Mouse (Mus musculus) macrophage (primary cell): ENCODE data around the gene Atp6v0a2. TPM values are rescaled to one million over a fixed set of nuclear protein-coding genes. Genes with fewer than 3 reads are reported as not detected.

Source experiments
- H3K27ac ChIP-seq: fragments of 350-480 bp; formaldehyde crosslinking; 2 replicates; pipeline ENCODE4 v1.9.0; 2021
- H3K36me3 ChIP-seq: fragments of 350-480 bp; formaldehyde crosslinking; 2 replicates; pipeline ENCODE4 v1.9.0; 2021; ENCODE audit errors: inconsistent target
- H3K4me3 ChIP-seq: fragments of 350-480 bp; formaldehyde crosslinking; 2 replicates; pipeline ENCODE4 v1.9.0; 2021; ENCODE audit errors: inconsistent target
- H3K79me2 ChIP-seq: fragments of 350-480 bp; formaldehyde crosslinking; 2 replicates; pipeline ENCODE4 v1.9.0; 2021; ENCODE audit errors: inconsistent target
- WGBS: methylation state at CpG from one replicate; pipeline ENCODE4 v1.1.7; 2026; ENCODE audit warnings: inconsistent platforms; ENCODE audit not compliant: missing documents; 5-methylcytosine and 5-hydroxymethylcytosine counted together
- polyA plus RNA-seq: library from polyadenylated mRNA; stranded (reverse); fragments of 250-400 nt; gene quantifications from 3 replicates; pipeline ENCODE4 v1.2.4, GENCODE M21; 2018; ENCODE audit warnings: inconsistent platforms

Atp6v0a2 gene
- polyA plus RNA-seq, 1 experiment from 2014 or later = 14.2 TPM

DNA sequence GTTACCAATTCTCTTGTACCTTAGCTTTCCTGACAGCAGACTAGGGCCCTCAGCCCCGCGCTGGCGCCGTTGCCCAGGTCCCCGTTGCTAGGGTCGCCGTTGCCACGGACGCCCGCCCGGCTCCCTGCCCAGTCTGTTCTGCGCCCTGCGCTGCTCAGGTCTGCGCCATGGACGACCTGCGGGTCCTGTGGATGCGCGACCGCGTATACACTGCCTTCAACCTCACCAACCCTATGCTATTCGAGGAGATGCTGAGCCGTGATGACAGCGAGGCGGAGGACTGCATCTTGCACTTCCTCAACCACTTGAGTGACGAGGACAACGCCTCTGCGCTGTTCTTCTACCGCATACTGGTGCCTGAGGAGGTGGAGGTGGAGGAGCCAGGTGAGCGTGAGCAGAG lies 96.6 kb downstream of the Atp6v0a2 start, which contains the start of gene Dnah10:
TSS of gene Dnah10 (plus strand) at position 89 of the 400 bp plus-strand sequence.
- 37% methylated on average over 29 of the region's 29 CpGs for WGBS
- Histone ChIP-seq H3K4me3 (no peak within 1 kb of the TSS), H3K36me3 (peaks cover 35% of the 10 kb centered on the region), H3K27ac (no peak within 1 kb of the TSS), H3K79me2 (no peaks in the 10 kb centered on the region)

DNA sequence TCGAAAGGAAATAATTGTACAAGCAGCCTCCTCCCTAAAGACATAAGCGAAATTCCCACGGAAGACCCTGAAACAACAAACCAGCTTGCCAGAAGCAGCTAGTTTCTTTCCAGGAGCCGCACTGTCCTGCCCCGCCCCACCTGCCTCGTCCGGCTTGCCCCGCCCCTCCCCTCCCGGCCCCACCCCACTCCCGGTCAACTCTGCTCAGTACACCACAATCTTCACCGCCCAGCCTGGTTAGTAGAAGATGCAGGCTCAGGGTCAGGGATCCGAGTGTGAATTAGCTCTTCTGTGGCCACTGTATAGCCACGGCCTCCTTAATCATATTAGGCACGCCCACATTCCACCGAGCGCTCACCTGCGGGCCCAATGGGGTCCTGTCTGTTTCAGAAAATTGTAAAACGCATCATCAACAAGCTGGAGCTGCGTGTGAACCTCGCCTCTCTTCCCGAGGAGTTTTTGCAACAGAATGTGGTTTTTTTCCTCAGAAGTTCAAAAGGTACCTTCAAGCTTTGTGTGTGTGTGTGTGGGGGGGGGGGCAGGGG lies 101.4 kb downstream of the Atp6v0a2 start:
- Histone ChIP-seq H3K79me2 (no peaks in the 10 kb centered on the region), H3K27ac (no peak overlapping the region), H3K36me3 (no peaks in the 10 kb centered on the region), H3K4me3 (no peak overlapping the region)
- WGBS = 14% methylated on average over 20 of the region's 21 CpGs

DNA sequence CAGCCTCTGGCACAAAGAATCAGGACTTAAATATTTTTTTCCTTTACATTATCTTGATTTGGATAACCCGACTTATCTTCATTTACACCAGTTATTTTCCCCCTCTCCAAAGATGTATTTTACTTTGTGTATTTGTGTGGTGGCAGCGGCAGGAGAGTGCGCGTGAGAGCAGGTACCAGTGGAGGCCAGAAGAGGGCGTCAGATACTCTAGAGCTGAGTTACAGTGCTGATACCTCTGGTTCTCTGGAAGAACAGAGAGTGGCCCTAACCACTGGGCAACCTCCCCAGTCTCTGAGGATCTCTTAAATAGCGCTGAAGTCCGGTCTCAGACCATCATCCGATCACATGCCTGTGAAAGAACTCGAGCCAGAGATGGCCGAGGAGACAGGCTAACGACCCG lies 105.6 kb downstream of the Atp6v0a2 start:
- Histone ChIP-seq H3K36me3 (no peaks in the 10 kb centered on the region), H3K4me3 (no peak overlapping the region), H3K27ac (no peak overlapping the region), H3K79me2 (no peaks in the 10 kb centered on the region)
- 86% methylated on average over 12 of the region's 12 CpGs for WGBS

DNA sequence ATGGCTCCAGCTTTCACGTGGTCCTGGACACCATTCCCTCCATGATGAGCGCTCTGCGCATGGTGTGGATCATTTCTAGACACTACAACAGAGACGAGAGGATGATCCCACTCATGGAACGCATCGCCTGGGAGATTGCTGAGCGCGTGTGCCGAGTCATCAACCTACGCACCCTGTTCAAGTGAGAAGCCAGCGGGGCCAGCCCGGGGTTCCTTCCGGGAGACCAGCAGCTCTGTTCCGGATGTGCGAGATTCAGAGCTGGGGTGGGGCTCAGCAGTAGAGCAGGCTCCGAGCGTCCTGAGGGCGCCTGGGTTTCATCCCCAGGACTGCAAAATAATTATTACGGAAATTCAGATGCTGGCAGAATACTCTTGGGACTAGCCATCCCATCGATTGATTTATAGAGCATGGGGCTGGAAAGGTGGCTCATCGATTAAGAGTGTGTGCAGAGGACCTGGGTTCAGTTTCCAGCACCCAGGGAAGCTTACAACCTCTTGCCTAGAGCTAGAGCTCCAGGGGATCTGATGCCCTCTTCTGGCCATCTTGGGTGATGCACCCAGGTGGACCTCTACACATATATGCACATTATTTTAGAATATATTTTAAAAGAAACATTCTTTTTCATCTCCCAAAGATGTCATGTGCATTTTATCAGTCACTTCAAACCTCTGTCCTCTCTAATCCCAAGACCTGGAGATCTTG lies 113.7 kb downstream of the Atp6v0a2 start:
- Histone ChIP-seq H3K36me3 (no peaks in the 10 kb centered on the region), H3K27ac (no peak overlapping the region), H3K79me2 (no peaks in the 10 kb centered on the region), H3K4me3 (no peak overlapping the region)
- WGBS = 95% methylated on average over 21 of the region's 21 CpGs

DNA sequence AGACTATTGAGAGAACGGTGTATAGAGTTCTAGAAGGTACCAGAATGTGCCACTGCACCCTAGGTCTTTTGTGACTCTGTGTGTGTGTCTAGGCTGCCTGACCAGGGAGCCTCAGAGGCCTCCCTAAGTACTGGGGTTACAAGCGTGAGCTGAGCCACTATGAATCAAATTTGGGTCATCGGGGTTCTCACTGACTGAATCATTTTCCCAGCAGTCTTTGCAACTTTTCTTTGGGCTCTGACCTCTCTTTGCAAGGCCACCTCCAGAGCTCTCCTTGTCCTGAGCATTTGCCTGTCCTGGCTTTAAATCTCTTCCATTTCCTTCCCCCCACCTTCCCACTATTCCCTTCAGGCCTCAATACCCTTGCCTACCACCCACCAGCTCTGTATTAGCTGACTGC lies 115.5 kb downstream of the Atp6v0a2 start:
- H3K4me3 ChIP-seq = no peak overlapping the region
- H3K36me3 ChIP-seq = no peaks in the 10 kb centered on the region
- 95% methylated on average over 3 of the region's 3 CpGs for WGBS
- no peaks in the 10 kb centered on the region for H3K79me2 ChIP-seq
- H3K27ac ChIP-seq = no peak overlapping the region

DNA sequence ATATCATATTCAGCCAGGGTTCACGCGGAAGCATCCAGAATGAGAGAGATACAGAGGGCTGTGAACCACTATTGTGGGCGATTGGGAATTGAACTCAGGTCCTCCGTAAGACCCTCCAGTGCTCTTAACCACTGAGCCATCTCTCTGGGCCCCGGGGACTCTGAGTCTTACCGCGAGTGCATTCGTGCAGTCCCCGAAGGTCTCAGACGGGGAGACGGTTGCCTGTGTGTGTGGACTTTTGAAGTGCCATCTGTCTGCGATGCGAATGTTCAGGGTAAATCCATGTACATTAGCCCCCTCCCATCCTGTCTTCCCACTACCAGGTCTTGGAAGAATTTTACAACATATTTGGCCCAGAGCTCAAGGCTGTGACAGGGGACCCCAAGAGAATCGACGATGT lies 117.8 kb downstream of the Atp6v0a2 start:
- no peak overlapping the region for H3K27ac ChIP-seq
- no peak overlapping the region for H3K4me3 ChIP-seq
- H3K36me3 ChIP-seq = no peaks in the 10 kb centered on the region
- H3K79me2 ChIP-seq = no peaks in the 10 kb centered on the region
- 95% methylated on average over 14 of the region's 15 CpGs for WGBS

DNA sequence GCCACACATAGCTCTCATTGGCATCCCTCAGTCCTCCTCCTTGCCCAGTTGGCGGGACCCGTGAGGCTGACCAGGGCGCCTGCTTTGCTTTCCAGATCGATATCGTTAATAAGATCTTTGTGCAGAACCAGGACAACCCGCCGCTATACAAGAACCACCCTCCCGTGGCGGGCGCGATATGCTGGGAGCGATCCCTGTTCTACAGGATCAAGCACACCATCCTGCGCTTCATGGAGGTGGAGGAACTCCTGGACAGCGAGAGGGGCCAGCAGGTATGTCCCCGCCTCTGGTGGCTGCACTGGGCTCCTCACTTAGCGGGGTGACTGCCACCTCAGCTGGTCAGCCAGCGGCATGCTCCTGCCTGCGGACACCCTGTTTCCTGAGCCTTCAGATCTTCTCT lies 119.9 kb downstream of the Atp6v0a2 start:
- Histone ChIP-seq H3K4me3 (no peak overlapping the region), H3K36me3 (no peaks in the 10 kb centered on the region), H3K79me2 (no peaks in the 10 kb centered on the region), H3K27ac (no peak overlapping the region)
- 87% methylated on average over 18 of the region's 18 CpGs for WGBS

DNA sequence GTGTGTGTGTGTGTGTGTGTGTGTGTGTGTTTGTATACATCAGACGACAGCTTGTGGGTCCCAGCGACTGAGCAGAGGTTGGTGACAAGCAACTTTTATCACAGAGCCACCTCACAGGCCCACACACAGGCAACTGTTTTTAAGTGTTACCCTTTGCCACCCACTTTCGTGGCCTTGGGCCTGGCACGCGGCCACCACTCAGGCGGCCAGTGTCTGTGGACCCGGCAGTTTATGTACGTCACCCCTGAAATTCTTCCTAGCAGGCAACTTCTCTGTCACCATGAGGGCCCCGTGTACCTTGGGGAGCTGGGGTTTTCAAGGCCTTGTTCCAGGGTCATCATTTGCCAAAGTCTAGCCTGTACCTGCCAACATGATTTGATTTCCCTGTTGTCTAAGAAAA lies 123.3 kb downstream of the Atp6v0a2 start:
- Histone ChIP-seq H3K27ac (no peak overlapping the region), H3K4me3 (no peak overlapping the region), H3K79me2 (no peaks in the 10 kb centered on the region), H3K36me3 (no peaks in the 10 kb centered on the region)
- WGBS = 89% methylated on average over 8 of the region's 9 CpGs

DNA sequence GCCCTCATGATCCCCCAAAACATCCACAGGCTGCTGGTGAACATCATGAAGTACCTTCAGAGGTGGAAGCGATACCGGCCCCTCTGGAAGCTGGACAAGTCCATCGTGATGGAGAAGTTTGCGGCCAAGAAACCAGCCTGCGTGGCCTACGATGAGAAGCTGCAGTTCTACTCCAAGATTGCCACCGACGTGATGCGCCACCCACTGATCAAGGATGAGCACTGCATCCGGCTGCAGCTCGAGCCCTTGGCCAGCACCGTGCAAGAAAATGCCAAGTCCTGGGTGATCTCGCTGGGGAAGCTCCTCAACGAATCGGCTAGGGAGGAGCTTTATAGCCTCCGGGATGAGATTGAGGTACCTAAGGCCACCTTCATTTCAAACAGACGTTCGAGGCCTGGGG lies 132.6 kb downstream of the Atp6v0a2 start:
- Histone ChIP-seq H3K36me3 (no peaks in the 10 kb centered on the region), H3K27ac (no peak overlapping the region), H3K4me3 (no peak overlapping the region), H3K79me2 (no peaks in the 10 kb centered on the region)
- 53% methylated on average over 18 of the region's 18 CpGs for WGBS

DNA sequence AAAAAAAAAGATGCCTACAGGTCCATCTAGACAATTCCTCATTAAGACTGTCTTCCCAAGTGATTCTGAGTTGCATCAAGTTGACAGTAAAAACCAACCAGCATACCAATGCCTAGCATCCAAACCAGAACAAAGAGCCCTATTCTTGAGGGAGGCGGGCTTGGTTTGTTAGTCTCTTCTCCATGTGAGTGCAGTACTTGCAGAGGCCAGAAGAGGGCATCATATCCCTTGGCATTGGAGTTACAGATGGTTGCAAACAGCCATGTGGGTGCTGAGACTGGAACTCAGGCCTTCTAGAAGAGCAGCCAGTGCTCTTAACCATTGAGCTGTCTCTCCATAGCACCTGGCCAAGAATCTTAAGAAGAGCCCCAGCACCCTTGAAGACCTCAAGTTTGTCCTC lies 133.4 kb downstream of the Atp6v0a2 start:
- H3K36me3 ChIP-seq = no peaks in the 10 kb centered on the region
- H3K4me3 ChIP-seq = no peak overlapping the region
- no peaks in the 10 kb centered on the region for H3K79me2 ChIP-seq
- 100% methylated on average over 1 of the region's 1 CpGs for WGBS
- H3K27ac ChIP-seq = no peak overlapping the region

Other genes starting within 250 kb of the Atp6v0a2 start
- 29.7 to 66.6 TPM (median 32.9 TPM) in 3 replicates for gene Sbno1, start 202.6 kb upstream of the Atp6v0a2 start, polyA plus RNA-seq
- gene Kmt5a, start 188.6 kb upstream of the Atp6v0a2 start, polyA plus RNA-seq = 41.0 to 134 TPM (median 67.4 TPM) in 3 replicates
- gene Rilpl2, start 150.2 kb upstream of the Atp6v0a2 start, polyA plus RNA-seq = 47.7 to 134 TPM (median 74.0 TPM) in 3 replicates
- 30.6 to 47.7 TPM (median 30.7 TPM) in 3 replicates for gene Snrnp35, start 145.4 kb upstream of the Atp6v0a2 start, polyA plus RNA-seq
- gene Rilpl1, start 97.2 kb upstream of the Atp6v0a2 start, polyA plus RNA-seq = 4.3 to 9.6 TPM (median 7.6 TPM) in 3 replicates
- gene Tmed2, start 87.9 kb upstream of the Atp6v0a2 start, polyA plus RNA-seq = 260 to 815 TPM (median 355 TPM) in 3 replicates
- 6.2 to 9.1 TPM (median 7.9 TPM) in 3 replicates for gene Ddx55, start 75.7 kb upstream of the Atp6v0a2 start, polyA plus RNA-seq
- 16.2 to 38.1 TPM (median 19.2 TPM) in 3 replicates for gene Eif2b1, start 49.4 kb upstream of the Atp6v0a2 start, polyA plus RNA-seq
- gene Gtf2h3, start 49.4 kb upstream of the Atp6v0a2 start, polyA plus RNA-seq = 5.6 to 14.5 TPM (median 10.6 TPM) in 3 replicates
- not detected in 3 replicates for gene Dnah10, start 96.5 kb downstream of the Atp6v0a2 start, polyA plus RNA-seq
- gene Ccdc92, start 233.8 kb downstream of the Atp6v0a2 start, polyA plus RNA-seq = 0.12 TPM in 1 of 3 replicates, not detected in the others
- 16.3 to 23.3 TPM (median 19.9 TPM) in 3 replicates for gene Zfp664, start 234.1 kb downstream of the Atp6v0a2 start, polyA plus RNA-seq